ENCODE assay signal across 23 mouse cellular contexts in the genomic region with DNA sequence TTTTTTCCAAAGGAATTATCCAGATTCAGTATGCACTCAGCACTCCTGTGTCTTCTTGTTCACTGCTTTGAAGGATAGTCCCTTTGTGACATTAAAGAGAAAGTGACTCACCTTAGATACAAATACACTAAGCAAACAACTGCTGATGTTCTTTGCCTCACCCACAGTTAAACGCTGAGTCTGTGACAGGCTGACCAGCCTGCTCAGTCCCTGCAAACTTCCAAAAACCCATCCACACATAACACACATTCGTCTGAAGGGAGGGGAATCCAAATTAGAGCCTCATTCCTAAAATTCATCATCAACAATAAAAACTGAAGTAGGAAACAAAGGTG. TPM values are rescaled to one million over a fixed set of nuclear protein-coding genes. Genes with fewer than 3 reads are reported as not detected.
DNase-seq lines count a peak whose midpoint lies in the region; ATAC-seq and TF ChIP-seq lines count a peak whose summit lies in the region.
"Had no signal": no experiment of that assay in that cellular context is flagged by ENCODE, and none has a peak within 500 bp of the region (broad histone marks: within the 10 kb centered on the region; RNA-seq: fewer than 3 reads in every experiment).

No protein-coding gene starts in this region.

- no peak for ATAC-seq in heart, embryonic 11.5 days (replicated peaks; ENCODE audit: insufficient number of reproducible peaks, low FRiP score, low TSS enrichment)
- peak; percentile 25 for ATAC-seq in erythroid progenitor cell, adult 5-6 weeks (replicated peaks; ENCODE audit: low FRiP score, poor library complexity, severe bottlenecking)
- ATAC-seq in liver, postnatal 0 days, result no peak
- ATAC-seq: forebrain, embryonic 15.5 days had no signal

- H3K27me3 ChIP-seq in heart, embryonic 11.5 days (ENCODE audit: control insufficient read depth, insufficient read depth, low read length), result no peaks in the 10 kb centered on the region
- no peaks in the 10 kb centered on the region for H3K27me3 ChIP-seq in MEL (ENCODE audit: control insufficient read depth in 1 of 2, insufficient read depth in 2 of 2, low read length in 2 of 2)
- H3K27me3 ChIP-seq in liver, postnatal 0 days (ENCODE audit: insufficient read depth, low read length), result no peaks in the 10 kb centered on the region
- H3K27me3 ChIP-seq: embryonic facial prominence, embryonic 12.5 days; forebrain, embryonic 15.5 days; lung, embryonic 15.5 days; megakaryocyte, embryonic 14.5 days had no signal

- no peak for DNase-seq in heart, adult 8-10 months (ENCODE audit: low spot score)
- no peak for DNase-seq in MEL (ENCODE audit: low read depth, low spot score)
- no peak for DNase-seq in liver, postnatal 0 days
- DNase-seq in right cerebral cortex, postnatal 4 days, result no peak
- DNase-seq in left cerebral cortex, adult 2 months (ENCODE audit: extremely low spot score in 1 of 2, low spot score in 2 of 2), result no peak
- DNase-seq: cerebellum, adult 2 months; cerebellum, postnatal 25 days; gastrocnemius, postnatal 10 days; heart, postnatal 4 days; kidney, adult 9 months; kidney, postnatal 25 days; lung, postnatal 36 days; midbrain, embryonic 14.5 days; right cerebral cortex, postnatal 14 days; thymus, postnatal 25 days had no signal

- intact Hi-C loops in left cerebral cortex, adult 2 months (cut with DNase I), result no loop called here

- no peaks in the 10 kb centered on the region for H3K9me3 ChIP-seq in heart, embryonic 11.5 days (replicated peaks; ENCODE audit: control insufficient read depth, low read length)
- no peaks in the 10 kb centered on the region for H3K9me3 ChIP-seq in MEL (replicated peaks; ENCODE audit: insufficient read depth, low read length)
- no peaks in the 10 kb centered on the region for H3K9me3 ChIP-seq in liver, postnatal 0 days (ENCODE audit: low read length)
- H3K9me3 ChIP-seq: embryonic facial prominence, embryonic 12.5 days; forebrain, embryonic 15.5 days; lung, embryonic 15.5 days; megakaryocyte, embryonic 14.5 days had no signal

- H3K4me1 ChIP-seq in heart, embryonic 11.5 days (ENCODE audit: control insufficient read depth, insufficient read depth, low read length), result peaks cover 4% of the 10 kb centered on the region; the same call in 1 of the 2 replicates
- peaks cover 6 to 17% of the 10 kb centered on the region in 2 experiments for H3K4me1 ChIP-seq in MEL (ENCODE audit: control insufficient read depth in 1 of 2, insufficient read depth in 2 of 2, low read length in 2 of 2)
- peaks cover 36% of the 10 kb centered on the region for H3K4me1 ChIP-seq in liver, postnatal 0 days (ENCODE audit: insufficient read depth)
- H3K4me1 ChIP-seq: embryonic facial prominence, embryonic 12.5 days; forebrain, embryonic 15.5 days had no signal

- no peak overlapping the region for H3K4me3 ChIP-seq in heart, embryonic 11.5 days (ENCODE audit: low read depth, low read length)
- peak overlapping the region in 1 of 2 experiments; percentile 31; a peak in 1 of 4 replicates for H3K4me3 ChIP-seq in MEL (ENCODE audit: control insufficient read depth in 1 of 2, insufficient read depth in 1 of 2, low read depth in 2 of 2, low read length in 2 of 2)
- peak overlapping the region; percentile 16; the same call in 1 of the 2 replicates for H3K4me3 ChIP-seq in liver, postnatal 0 days (ENCODE audit: low read depth, low read length)
- no peak overlapping the region for H3K4me3 ChIP-seq in left cerebral cortex, adult 2 months
- H3K4me3 ChIP-seq: embryonic facial prominence, embryonic 12.5 days; forebrain, embryonic 15.5 days; lung, embryonic 15.5 days; megakaryocyte, embryonic 14.5 days had no signal

- no peak for TF ChIP-seq RAD21 in MEL (IDR thresholded peaks at IDR 0.05; ENCODE audit: low read depth, low read length)

- WGBS in heart, embryonic 11.5 days (ENCODE audit: insufficient replicate concordance), result 69% methylated on average over 2 of the region's 2 CpGs
- 45% methylated on average over 2 of the region's 2 CpGs for WGBS in liver, postnatal 0 days (ENCODE audit: insufficient replicate concordance)

- TF ChIP-seq EP300 in MEL (IDR thresholded peaks at IDR 0.05; ENCODE audit: low read depth in 1 of 2, low read length in 2 of 2), result no peak
- TF ChIP-seq EP300 in liver, postnatal 0 days (IDR thresholded peaks at IDR 0.05; ENCODE audit: low read depth), result no peak

- no peaks in the 10 kb centered on the region for H3K79me2 ChIP-seq in MEL (ENCODE audit: control insufficient read depth, insufficient read depth, low read length, poor library complexity)

- peak overlapping the region; percentile 75 for H3K27ac ChIP-seq in heart, embryonic 11.5 days (ENCODE audit: low read depth, low read length)
- H3K27ac ChIP-seq in MEL (ENCODE audit: control insufficient read depth, low read depth, low read length), result peak overlapping the region; percentile 62
- peak overlapping the region; percentile 90 for H3K27ac ChIP-seq in liver, postnatal 0 days (ENCODE audit: low read depth)
- no peak overlapping the region for H3K27ac ChIP-seq in left cerebral cortex, adult 2 months
- H3K27ac ChIP-seq: embryonic facial prominence, embryonic 12.5 days; forebrain, embryonic 15.5 days; hindbrain, embryonic 14.5 days had no signal

- no peak overlapping the region; the same call in 1 of the 2 replicates for H3K4me2 ChIP-seq in heart, embryonic 11.5 days
- peak overlapping the region; percentile 61 for H3K4me2 ChIP-seq in liver, postnatal 0 days (ENCODE audit: low read depth, low read length)
- H3K4me2 ChIP-seq: embryonic facial prominence, embryonic 12.5 days; forebrain, embryonic 15.5 days; hindbrain, embryonic 14.5 days; lung, embryonic 15.5 days had no signal

- no peaks in the 10 kb centered on the region for H3K36me3 ChIP-seq in heart, embryonic 11.5 days (ENCODE audit: control insufficient read depth, insufficient read depth, low read length)
- H3K36me3 ChIP-seq in MEL (ENCODE audit: control insufficient read depth in 1 of 2, insufficient read depth in 2 of 2, low read length in 2 of 2), result peaks cover 0 to 23% of the 10 kb centered on the region in 2 experiments; a peak in 3 of 4 replicates
- H3K36me3 ChIP-seq in liver, postnatal 0 days (replicated peaks; ENCODE audit: insufficient read depth, low read length), result 0 out of 2 replicates have a peak, but pooled peaks cover 5% of the 10 kb centered on the region
- H3K36me3 ChIP-seq: embryonic facial prominence, embryonic 12.5 days; forebrain, embryonic 15.5 days; lung, embryonic 15.5 days had no signal

- H3K9ac ChIP-seq in heart, embryonic 11.5 days (ENCODE audit: low read depth, low read length), result no peak overlapping the region
- 0 out of 2 replicates have a peak overlapping the region, but pooled peaks have one; percentile 22 for H3K9ac ChIP-seq in MEL (ENCODE audit: control insufficient read depth, low read depth, low read length, poor library complexity, severe bottlenecking)
- H3K9ac ChIP-seq in liver, postnatal 0 days (replicated peaks), result peak overlapping the region; percentile 52; the same call in 1 of the 2 replicates
- H3K9ac ChIP-seq: embryonic facial prominence, embryonic 12.5 days; forebrain, embryonic 15.5 days; hindbrain, embryonic 14.5 days; lung, embryonic 15.5 days had no signal

- no peak for TF ChIP-seq POLR2A in MEL (IDR thresholded peaks at IDR 0.05; ENCODE audit: control insufficient read depth in 1 of 2, insufficient read depth in 1 of 2, low read depth in 1 of 2, low read length in 2 of 2, poor library complexity in 1 of 2)

- no peak for TF ChIP-seq CTCF in MEL (IDR thresholded peaks at IDR 0.05 in 2 of 3, conservative IDR thresholded peaks at IDR 0.05 in 1 of 3; ENCODE audit: control insufficient read depth in 1 of 3, insufficient read depth in 1 of 3, low read depth in 2 of 3, low read length in 3 of 3, poor library complexity in 1 of 3, severe bottlenecking in 1 of 3)
- TF ChIP-seq CTCF in liver, postnatal 0 days (IDR thresholded peaks at IDR 0.05; ENCODE audit: low read depth), result no peak
- TF ChIP-seq CTCF in left cerebral cortex, adult 2 months (IDR thresholded peaks at IDR 0.05), result no peak

TF ChIP-seq in MEL, 35 proteins besides CTCF, POLR2A, EP300 and RAD21 (continues in another document):
- TF ChIP-seq POLR2AphosphoS2 (IDR thresholded peaks at IDR 0.05; ENCODE audit: low read length) (no peak), BHLHE40 (IDR thresholded peaks at IDR 0.05; ENCODE audit: borderline replicate concordance, low read depth, low read length) (no peak), TAL1 (IDR thresholded peaks at IDR 0.05; ENCODE audit: low read length) (no peak), CHD1 (IDR thresholded peaks at IDR 0.05; ENCODE audit: low read depth, low read length) (no peak), TBP (IDR thresholded peaks at IDR 0.05; ENCODE audit: low read depth, low read length) (no peak), MYB (IDR thresholded peaks at IDR 0.05; ENCODE audit: low read depth, low read length) (no peak), MAFK (IDR thresholded peaks at IDR 0.05; ENCODE audit: borderline replicate concordance, low read depth, low read length) (no peak), GATA1 (IDR thresholded peaks at IDR 0.05; ENCODE audit: low read depth, low read length) (no peak), ZMIZ1 (IDR thresholded peaks at IDR 0.05; ENCODE audit: low read depth, low read length) (no peak), ELF1 (IDR thresholded peaks at IDR 0.05; ENCODE audit: low read depth, low read length) (no peak)

RNA-seq across cellular contexts. Expression of a gene that starts 37.8 kb away (rescaled TPM):
- polyA plus RNA-seq in heart, embryonic 11.5 days (2014; fragmentation: Nextera tagmentation; extraction: Ambion mirVana), result 169 and 175 TPM in 2 replicates
- 100 to 1,000 TPM in 1 of 4 experiments, 10 to 100 TPM in 3; 82.5 to 102 (median 85.4) TPM for total RNA-seq in heart, adult 8-10 months (2022)
- 20.3 and 26.8 TPM in 2 replicates for total RNA-seq in MEL (2012; rRNA removed)
- polyA plus RNA-seq in MEL (2012; ENCODE audit: insufficient read depth in 1 of 2, insufficient read length in 2 of 2, low read depth in 1 of 2, low replicate concordance in 2 of 2, missing spikeins in 1 of 2), result 100 to 1,000 TPM in 1 of 2 experiments, 10 to 100 TPM in 1; 39.9 to 315 TPM
- 182 and 220 TPM in 2 replicates for total RNA-seq in erythroid progenitor cell, adult 5-6 weeks (2015; ENCODE audit: low replicate concordance)
- 162 and 171 TPM in 2 replicates for total RNA-seq in erythroid progenitor cell, adult 5-6 weeks (2017; ENCODE audit: low replicate concordance)
- 160 and 165 TPM in 2 replicates for polyA plus RNA-seq in liver, postnatal 0 days (2015; fragmentation: Nextera tagmentation; extraction: Ambion mirVana)
- total RNA-seq in left cerebral cortex, adult 2 months (2021), result 10 to 100 TPM; 66.5 to 67.3 TPM

RNA-seq across cellular contexts. Expression of a gene that starts 45.4 kb away (rescaled TPM):
- 9.2 and 11.2 TPM in 2 replicates for polyA plus RNA-seq in heart, embryonic 11.5 days (2014; fragmentation: Nextera tagmentation; extraction: Ambion mirVana)
- 10 to 100 TPM; 19.1 to 31.0 (median 23.4) TPM for total RNA-seq in heart, adult 8-10 months (2022)
- total RNA-seq in MEL (2012; rRNA removed), result not detected in 2 replicates
- not detected for polyA plus RNA-seq in MEL (2012; ENCODE audit: insufficient read depth in 1 of 2, insufficient read length in 2 of 2, low read depth in 1 of 2, low replicate concordance in 2 of 2, missing spikeins in 1 of 2)
- 1.7 TPM in 1 of 2 replicates, not detected in the other for total RNA-seq in erythroid progenitor cell, adult 5-6 weeks (2015; ENCODE audit: low replicate concordance)
- total RNA-seq in erythroid progenitor cell, adult 5-6 weeks (2017; ENCODE audit: low replicate concordance), result 0.13 TPM in 1 of 2 replicates, not detected in the other
- 265 and 296 TPM in 2 replicates for polyA plus RNA-seq in liver, postnatal 0 days (2015; fragmentation: Nextera tagmentation; extraction: Ambion mirVana)
- 10 to 100 TPM; 17.3 to 20.8 TPM for total RNA-seq in left cerebral cortex, adult 2 months (2021)
- total RNA-seq: granulocyte monocyte progenitor cell, adult 5-6 weeks had no signal

Comparison
In these comparisons a context has a peak if more than half of its experiments do, and no peak if none do; other contexts are left out.
1. RNA of a gene that starts 45.4 kb away (total RNA-seq): 19.1 to 31.0 TPM in heart, adult 8-10 months and 17.3 to 20.8 TPM in left cerebral cortex, adult 2 months; 0.13 to 1.7 TPM in erythroid progenitor cell, adult 5-6 weeks and not detected in MEL; every median in the first group is over 4 times any median in the second.